ENCODE assay signal across 12 mouse cellular contexts in genomic region chr12:17626043-17626442, GRCm38 (mm10).
DNase-seq lines count a peak whose midpoint lies in the region; ATAC-seq and TF ChIP-seq lines count a peak whose summit lies in the region.
"Had no signal": no experiment of that assay in that cellular context is flagged by ENCODE, and none has a peak within 500 bp of the region (broad histone marks: within the 10 kb centered on the region; RNA-seq: fewer than 3 reads in every experiment).

No protein-coding gene starts in this region.

- H3K4me3 ChIP-seq in hindbrain, embryonic 14.5 days (replicated peaks; ENCODE audit: low read length), result no peak overlapping the region
- no peak overlapping the region for H3K4me3 ChIP-seq in midbrain, postnatal 0 days (ENCODE audit: low read depth, low read length)
- H3K4me3 ChIP-seq in heart, adult 2 months, result no peak overlapping the region
- H3K4me3 ChIP-seq: liver, embryonic 12.5 days had no signal

- H3K9me3 ChIP-seq in hindbrain, embryonic 14.5 days (ENCODE audit: control insufficient read depth, low read length), result no peaks in the 10 kb centered on the region
- no peaks in the 10 kb centered on the region for H3K9me3 ChIP-seq in midbrain, postnatal 0 days (ENCODE audit: low read length)
- H3K9me3 ChIP-seq: liver, embryonic 12.5 days had no signal

- no peak for TF ChIP-seq POLR2A in heart, adult 2 months (IDR thresholded peaks at IDR 0.05; ENCODE audit: insufficient read depth, low read depth, low read length)

- 7% methylated on average over 3 of the region's 3 CpGs for WGBS in hindbrain, embryonic 14.5 days
- 28% methylated on average over 3 of the region's 3 CpGs for WGBS in midbrain, postnatal 0 days
- 74% methylated on average over 3 of the region's 3 CpGs for WGBS in heart, adult 2 months

- no peaks in the 10 kb centered on the region for H3K36me3 ChIP-seq in hindbrain, embryonic 14.5 days (replicated peaks; ENCODE audit: control insufficient read depth, insufficient read depth)
- no peaks in the 10 kb centered on the region for H3K36me3 ChIP-seq in midbrain, postnatal 0 days (ENCODE audit: insufficient read depth, low read length)
- no peaks in the 10 kb centered on the region for H3K36me3 ChIP-seq in heart, adult 2 months (ENCODE audit: control insufficient read depth, insufficient read depth, low read length)
- H3K36me3 ChIP-seq: liver, embryonic 12.5 days had no signal

- DNase-seq in Muller cell, postnatal 12 days (ENCODE audit: inconsistent ontology term), result peak; percentile 43
- peak; percentile 16 for DNase-seq in embryo, embryonic 11.5 days (ENCODE audit: low read depth, low spot score)
- no peak for DNase-seq in hindbrain, embryonic 14.5 days (ENCODE audit: low spot score)
- peak; percentile 22 for DNase-seq in midbrain, postnatal 0 days (ENCODE audit: low spot score)
- DNase-seq in heart, adult 2 months, result no peak
- no peak for DNase-seq in layer of hippocampus, adult 9-11 months
- no peak for DNase-seq in adrenal gland, postnatal 10 days
- no peak for DNase-seq in urinary bladder, postnatal 10 days (ENCODE audit: low spot score)
- DNase-seq: gastrocnemius, postnatal 14 days; lung, postnatal 14 days had no signal

- H3K27me3 ChIP-seq in hindbrain, embryonic 14.5 days (ENCODE audit: control insufficient read depth, insufficient read depth, low read length), result no peaks in the 10 kb centered on the region
- H3K27me3 ChIP-seq in midbrain, postnatal 0 days (ENCODE audit: insufficient read depth, low read length), result no peaks in the 10 kb centered on the region
- no peaks in the 10 kb centered on the region; the same call in 1 of the 2 replicates for H3K27me3 ChIP-seq in heart, adult 2 months (ENCODE audit: control insufficient read depth, insufficient read depth, low read length)
- H3K27me3 ChIP-seq: liver, embryonic 12.5 days; Patski had no signal

- TF ChIP-seq CTCF in midbrain, postnatal 0 days (IDR thresholded peaks at IDR 0.05), result no peak
- TF ChIP-seq CTCF in heart, adult 2 months (IDR thresholded peaks at IDR 0.05), result no peak

- 0 out of 2 replicates have a peak, but pooled peaks have one; percentile 21 for ATAC-seq in hindbrain, embryonic 14.5 days (ENCODE audit: low FRiP score)
- no peak for ATAC-seq in midbrain, postnatal 0 days (ENCODE audit: low FRiP score)
- ATAC-seq: liver, embryonic 12.5 days; Patski had no signal

- H3K9ac ChIP-seq in hindbrain, embryonic 14.5 days, result no peak overlapping the region
- no peak overlapping the region for H3K9ac ChIP-seq in midbrain, postnatal 0 days (replicated peaks; ENCODE audit: low read length, poor library complexity, severe bottlenecking)
- no peak overlapping the region for H3K9ac ChIP-seq in heart, adult 2 months (ENCODE audit: low read depth, low read length)
- H3K9ac ChIP-seq: liver, embryonic 12.5 days had no signal

- no peaks in the 10 kb centered on the region for H3K79me2 ChIP-seq in heart, adult 2 months (replicated peaks; ENCODE audit: control insufficient read depth, insufficient read depth, low read length)

- H3K27ac ChIP-seq in hindbrain, embryonic 14.5 days, result no peak overlapping the region; the same call in 1 of the 2 replicates
- no peak overlapping the region for H3K27ac ChIP-seq in midbrain, postnatal 0 days (ENCODE audit: low read depth, low read length)
- H3K27ac ChIP-seq in heart, adult 2 months, result no peak overlapping the region
- H3K27ac ChIP-seq: liver, embryonic 12.5 days had no signal

- no peak overlapping the region for H3K4me2 ChIP-seq in hindbrain, embryonic 14.5 days (replicated peaks)
- H3K4me2 ChIP-seq in midbrain, postnatal 0 days (ENCODE audit: low read depth, low read length, poor library complexity, severe bottlenecking), result no peak overlapping the region
- H3K4me2 ChIP-seq: liver, embryonic 12.5 days had no signal

- TF ChIP-seq EP300 in heart, adult 2 months (IDR thresholded peaks at IDR 0.05; ENCODE audit: insufficient read depth, low read depth, low read length), result no peak

- intact Hi-C loops in heart, adult 2 months (cut with DNase I), result no loop called here

- H3K4me1 ChIP-seq in hindbrain, embryonic 14.5 days (replicated peaks; ENCODE audit: control insufficient read depth, insufficient read depth, low read length), result 0 out of 2 replicates have a peak, but pooled peaks cover 7% of the 10 kb centered on the region
- no peaks in the 10 kb centered on the region for H3K4me1 ChIP-seq in midbrain, postnatal 0 days (ENCODE audit: insufficient read depth, low read length)
- H3K4me1 ChIP-seq in heart, adult 2 months (ENCODE audit: control insufficient read depth, insufficient read depth, low read length), result no peaks in the 10 kb centered on the region
- H3K4me1 ChIP-seq: liver, embryonic 12.5 days had no signal

Comparison
In these comparisons a context has a peak if more than half of its experiments do, and no peak if none do; other contexts are left out.
1. DNase-seq: peak in Muller cell, postnatal 12 days (single experiment), embryo, embryonic 11.5 days (single experiment) and midbrain, postnatal 0 days (single experiment); none in hindbrain, embryonic 14.5 days (single experiment), heart, adult 2 months (0 of 2), layer of hippocampus, adult 9-11 months (single experiment), adrenal gland, postnatal 10 days (single experiment) and urinary bladder, postnatal 10 days (single experiment).